Mouse (Mus musculus): Measurements from ENCODE around the gene Dpagt1.
"Not testable (repeated sequence)": the region's sequence is repeated elsewhere in the genome, so short reads cannot be mapped to it uniquely, and the experiment has no call there.

Dpagt1 gene

GRCm38 (mm10) chr9:44325768-44326370 is at the start of gene Dpagt1:
Gene Dpagt1, plus strand, starts transcription at chr9:44326019.
- no peak for DNase-seq (ENCODE audit: low spot score in 2 of 2)

GRCm38 (mm10) chr9:44283183-44283582 is 42.6 kb upstream of the Dpagt1 start:
- no peak for DNase-seq (ENCODE audit: low spot score in 2 of 2)

- DNase-seq (ENCODE audit: low spot score in 2 of 2), result no peak
Measured at GRCm38 (mm10) chr9:44286256-44286850, 39.5 kb upstream of the Dpagt1 start.

GRCm38 (mm10) chr9:44287003-44287400 is 38.8 kb upstream of the Dpagt1 start:
- no peak for DNase-seq (ENCODE audit: low spot score in 2 of 2)

GRCm38 (mm10) chr9:44287401-44288075 is 38.3 kb upstream of the Dpagt1 start:
- DNase-seq (ENCODE audit: low spot score in 2 of 2), result no peak

- DNase-seq (ENCODE audit: low spot score in 2 of 2), result peak; percentile 26 to 28
Measured at GRCm38 (mm10) chr9:44288076-44288958, 37.5 kb upstream of the Dpagt1 start, which contains the start of gene Abcg4. Gene Abcg4, minus strand, starts transcription at chr9:44288615.

GRCm38 (mm10) chr9:44288959-44289291 is 36.9 kb upstream of the Dpagt1 start:
- no peak for DNase-seq (ENCODE audit: low spot score in 2 of 2)

- no peak for DNase-seq (ENCODE audit: low spot score in 2 of 2)
Measured at GRCm38 (mm10) chr9:44292490-44292889, 33.3 kb upstream of the Dpagt1 start.

GRCm38 (mm10) chr9:44300001-44300400 is 25.8 kb upstream of the Dpagt1 start:
- DNase-seq (ENCODE audit: low spot score in 2 of 2), result not testable (repeated sequence)

GRCm38 (mm10) chr9:44305466-44306079 is 20.2 kb upstream of the Dpagt1 start, which contains the start of gene Hinfp:
Gene Hinfp, minus strand, starts transcription at chr9:44305671.
- peak; percentile 91 to 97 for DNase-seq (ENCODE audit: low spot score in 2 of 2)

- DNase-seq (ENCODE audit: low spot score in 2 of 2), result no peak
Measured at GRCm38 (mm10) chr9:44306532-44306931, 19.3 kb upstream of the Dpagt1 start.

- no peak for DNase-seq (ENCODE audit: low spot score in 2 of 2)
Measured at GRCm38 (mm10) chr9:44307248-44307647, 18.6 kb upstream of the Dpagt1 start.

GRCm38 (mm10) chr9:44309756-44310155 is 16.1 kb upstream of the Dpagt1 start:
- no peak for DNase-seq (ENCODE audit: low spot score in 2 of 2)

GRCm38 (mm10) chr9:44310750-44311135 is 15.1 kb upstream of the Dpagt1 start:
- no peak for DNase-seq (ENCODE audit: low spot score in 2 of 2)

GRCm38 (mm10) chr9:44311136-44312134 is 14.4 kb upstream of the Dpagt1 start:
- no peak for DNase-seq (ENCODE audit: low spot score in 2 of 2)

GRCm38 (mm10) chr9:44313476-44314256 is 12.2 kb upstream of the Dpagt1 start:
- peak in 1 of 2 experiments; percentile 72 for DNase-seq (ENCODE audit: low spot score in 2 of 2)

- no peak for DNase-seq (ENCODE audit: low spot score in 2 of 2)
Measured at GRCm38 (mm10) chr9:44314257-44314547, 11.6 kb upstream of the Dpagt1 start.

- no peak for DNase-seq (ENCODE audit: low spot score in 2 of 2)
Measured at GRCm38 (mm10) chr9:44314910-44315309, 10.9 kb upstream of the Dpagt1 start.

- no peak for DNase-seq (ENCODE audit: low spot score in 2 of 2)
Measured at GRCm38 (mm10) chr9:44317452-44317851, 8.4 kb upstream of the Dpagt1 start.
